Mouse (Mus musculus) hematopoietic stem cell, adult 5-6 weeks (primary cell): Measurements from ENCODE around the gene Nt5e. TPM values are rescaled to one million over a fixed set of nuclear protein-coding genes. Genes with fewer than 3 reads are reported as not detected.

ENCODE experiments used
- total RNA-seq: library from RNA; stranded (forward); fragments of 172-1452, 232-1000 nt; gene quantifications from 2 replicates; pipeline ENCODE4 v1.2.3, GENCODE M21; 2017

Nt5e gene
- total RNA-seq, 1 experiment from 2014 or later: 2.0 TPM

Other genes starting within 250 kb of the Nt5e start
- 27.0 and 35.6 TPM in 2 replicates for gene Snx14, start 111.8 kb downstream of the Nt5e start, total RNA-seq
- gene Gm20537, start 129.4 kb downstream of the Nt5e start, total RNA-seq: not detected in 2 replicates
- 232 and 322 TPM in 2 replicates for gene Syncrip, start 155.4 kb downstream of the Nt5e start, total RNA-seq
- 12.9 and 15.9 TPM in 2 replicates for gene Zfp949, start 220.8 kb downstream of the Nt5e start, total RNA-seq